Mouse (Mus musculus): Measurements from ENCODE around the gene Foxn3. TPM values are rescaled to one million over a fixed set of nuclear protein-coding genes. Genes with fewer than 3 reads are reported as not detected.
A peak's percentile ranks its signal among the peaks of the same experiment; 100 is the strongest.

The Foxn3 gene
- total RNA-seq, 4 experiments from 2014 or later = 49.1 to 69.4 (median 57.0) TPM

DNA sequence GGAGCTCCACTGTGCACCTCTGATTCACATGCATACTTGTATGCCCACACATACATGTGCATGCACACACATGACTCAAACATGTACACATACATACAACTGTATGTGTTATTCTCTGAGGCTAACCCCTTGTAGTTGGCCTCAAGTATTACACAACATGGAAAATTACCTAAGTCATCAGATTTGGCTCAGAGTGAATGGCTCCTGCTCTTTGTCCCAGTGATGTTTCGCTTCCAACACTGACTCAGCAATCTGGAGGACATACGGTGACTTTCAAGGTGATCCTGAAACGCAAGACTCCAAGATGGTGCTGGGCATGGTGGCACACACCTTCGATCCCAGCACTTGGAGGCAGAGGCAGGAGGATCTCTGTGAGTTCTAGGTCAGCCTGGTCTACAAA lies 375.7 kb downstream of the Foxn3 start:
- DNase-seq (ENCODE audit: low spot score in 2 of 2) = no peak

DNA sequence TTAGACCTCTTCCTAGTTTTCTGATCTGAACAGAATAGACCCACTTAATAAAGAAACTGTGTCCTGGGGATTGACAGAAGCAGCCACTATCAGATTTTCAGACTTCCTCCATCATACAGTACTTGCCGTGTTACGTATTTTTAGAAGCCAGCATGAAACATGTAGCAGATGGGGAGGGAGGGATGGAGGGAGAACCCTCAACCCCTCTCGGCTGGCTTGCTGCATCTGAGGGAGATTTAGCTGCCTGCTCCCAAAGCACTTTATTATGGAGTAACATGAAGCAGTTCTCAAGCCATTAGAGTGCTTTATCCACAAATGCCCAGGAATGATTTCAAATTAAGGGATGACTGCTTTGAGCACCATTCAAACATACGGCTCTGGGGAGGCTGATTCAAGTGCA lies 377.1 kb downstream of the Foxn3 start:
- DNase-seq (ENCODE audit: low spot score in 2 of 2) = no peak

DNA sequence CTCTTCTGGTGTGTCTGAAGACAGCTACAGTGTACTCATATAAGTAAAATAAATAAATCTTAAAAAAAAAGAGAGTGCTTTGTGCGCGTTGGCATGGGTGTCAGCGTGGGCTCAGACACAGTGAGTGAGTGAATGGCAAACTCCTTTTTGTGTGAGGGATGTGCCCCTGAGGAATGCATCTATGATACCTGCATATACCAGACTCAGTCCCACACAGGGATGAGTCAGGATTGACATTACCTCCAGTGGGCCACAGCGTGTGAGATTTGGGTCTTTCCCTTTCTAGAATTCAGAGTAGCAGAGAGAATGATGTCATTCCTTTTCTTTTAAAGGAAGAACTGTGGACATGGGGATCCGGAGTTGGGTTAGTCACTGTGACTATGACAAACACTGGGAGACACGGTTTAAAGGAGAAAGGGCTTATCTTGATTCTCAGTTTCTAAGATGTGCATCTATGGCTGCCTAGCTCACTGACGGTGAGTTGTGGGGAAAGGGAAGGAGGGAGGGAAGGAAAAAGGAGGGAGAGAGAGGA lies 380.1 kb downstream of the Foxn3 start:
- DNase-seq (ENCODE audit: low spot score in 2 of 2) = no peak

DNA sequence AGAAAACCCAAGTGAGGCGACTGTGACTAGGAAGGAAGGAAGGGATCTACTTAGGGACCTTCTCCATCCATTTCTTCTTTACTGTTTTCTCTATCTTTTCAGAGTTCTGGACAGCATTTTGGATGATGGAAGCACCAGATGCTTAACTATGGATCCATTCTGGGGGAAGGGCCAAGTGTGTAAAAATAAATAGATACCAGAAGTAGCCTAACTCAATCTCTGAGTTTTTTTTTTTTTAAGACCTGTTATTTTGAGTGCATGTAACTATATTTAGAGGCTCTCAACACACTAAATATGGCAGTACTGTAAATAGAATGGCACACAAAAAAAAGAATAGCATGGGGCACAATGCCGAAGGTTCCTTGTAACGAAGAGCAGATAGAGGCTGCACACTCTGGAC lies 381.0 kb downstream of the Foxn3 start:
- DNase-seq (ENCODE audit: low spot score in 2 of 2) = no peak

DNA sequence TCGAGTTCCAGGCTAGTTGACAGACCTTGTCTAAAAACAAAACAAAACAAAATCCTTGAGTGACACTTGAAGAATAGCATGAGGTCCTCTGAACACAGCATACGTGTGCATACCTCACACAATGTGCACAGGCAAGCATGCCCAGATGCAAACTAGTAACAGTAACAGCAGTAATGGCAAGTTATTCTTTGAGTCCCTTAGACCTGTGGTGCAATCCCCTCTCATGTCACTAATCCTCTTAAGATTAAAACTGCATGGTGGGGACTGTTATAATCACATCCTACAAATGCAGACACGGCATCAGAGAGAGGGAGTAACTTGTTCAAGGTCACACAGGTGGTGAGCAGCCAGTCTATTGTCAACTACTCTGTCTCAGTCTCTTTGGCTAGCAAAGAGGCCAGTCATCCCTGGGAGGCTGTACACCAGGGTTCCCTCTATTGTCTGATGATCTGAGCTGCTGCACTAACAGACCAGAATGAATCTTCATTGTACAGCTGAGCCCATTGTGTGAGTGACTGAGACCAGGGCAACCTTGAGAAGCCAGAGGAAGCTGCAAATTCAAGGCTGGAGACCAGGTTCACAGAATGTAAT lies 383.1 kb downstream of the Foxn3 start:
- no peak for DNase-seq (ENCODE audit: low spot score in 2 of 2)

DNA sequence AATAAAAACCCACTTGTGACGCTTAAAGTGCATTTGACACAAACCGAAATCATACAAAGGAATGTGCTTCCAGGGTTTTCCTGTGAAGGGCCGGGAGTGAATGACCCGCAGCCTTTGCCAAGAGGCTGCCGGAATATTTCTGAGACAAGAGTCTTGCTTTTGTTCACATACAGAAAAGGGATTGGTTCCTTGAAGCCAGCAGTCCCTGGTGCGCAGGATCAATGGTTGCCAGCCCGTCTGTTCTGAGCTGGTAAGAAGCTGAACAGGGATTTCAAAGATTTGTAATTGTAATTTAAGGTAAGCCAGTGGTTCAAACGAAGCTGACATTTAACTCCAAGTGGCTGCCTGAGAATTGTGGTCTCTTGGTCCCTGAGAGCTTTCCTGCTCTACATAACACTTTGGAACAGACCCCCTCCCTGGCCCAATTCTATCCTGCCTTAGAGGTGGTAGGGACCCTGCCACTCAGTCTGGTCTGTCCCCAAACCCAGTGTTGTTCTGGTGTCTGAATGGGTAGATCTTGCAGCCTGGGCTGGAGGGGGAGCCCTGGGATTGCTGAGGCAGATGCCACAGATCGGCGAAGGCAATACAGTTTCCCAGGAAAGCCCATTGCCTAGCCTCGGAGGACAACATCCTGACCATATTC lies 388.3 kb downstream of the Foxn3 start:
- DNase-seq (ENCODE audit: low spot score in 2 of 2) = no peak

DNA sequence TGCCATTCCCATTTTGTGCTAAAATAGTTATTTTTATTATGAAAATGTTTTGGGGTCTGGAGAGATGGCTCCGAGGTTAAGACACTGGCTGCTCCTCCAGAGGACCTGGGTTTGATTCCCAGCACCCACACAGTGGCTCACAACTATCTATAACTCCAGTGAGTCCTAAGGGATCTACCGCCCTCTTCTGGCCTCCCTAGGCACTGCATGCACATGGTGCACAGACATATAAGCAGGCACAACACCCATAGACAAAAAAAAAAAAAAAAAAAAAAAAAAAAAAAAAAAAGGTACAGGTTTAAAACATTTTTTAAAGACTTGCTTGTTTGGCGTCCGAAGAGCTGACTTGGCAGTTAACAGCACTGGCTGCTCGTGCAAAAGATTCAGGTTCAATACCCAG lies 391.2 kb downstream of the Foxn3 start:
- DNase-seq (ENCODE audit: low spot score in 2 of 2) = no peak

DNA sequence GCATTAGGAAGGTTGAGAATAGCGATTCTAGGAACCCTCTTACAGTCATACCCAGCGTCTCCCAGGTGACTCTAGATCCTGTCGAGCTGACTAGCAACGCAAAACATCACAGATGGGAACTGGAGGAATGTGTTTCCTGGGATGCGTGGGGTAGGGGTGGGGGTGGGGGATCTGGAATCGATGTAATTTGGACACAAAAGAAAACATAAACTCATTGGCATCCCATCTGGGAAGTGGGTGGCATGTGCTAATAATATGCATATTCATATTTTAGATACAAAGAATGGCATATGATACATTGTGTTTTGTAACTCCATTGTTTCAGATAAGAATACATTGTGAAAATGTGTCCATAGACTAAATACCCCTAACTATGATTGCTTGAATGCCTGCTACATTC lies 393.5 kb downstream of the Foxn3 start:
- DNase-seq (ENCODE audit: low spot score in 2 of 2) = peak; percentile 39 to 51

DNA sequence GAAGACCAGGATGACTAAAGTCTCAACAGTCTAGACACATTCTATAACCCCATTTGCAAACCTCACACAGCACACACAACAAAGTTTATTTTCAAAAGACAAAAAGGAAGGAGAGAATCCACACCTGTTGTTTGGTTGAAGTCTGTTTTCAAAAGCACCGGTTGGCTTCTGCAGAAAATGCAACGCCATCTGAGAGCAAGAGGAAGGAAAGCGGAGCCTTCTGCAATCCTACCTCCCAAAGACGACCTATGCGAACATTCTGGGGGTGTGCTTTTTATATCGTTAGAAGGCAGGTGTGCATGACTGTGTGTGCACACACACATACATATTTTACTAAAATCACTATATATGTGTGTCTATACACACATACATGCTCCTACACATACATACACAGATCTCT lies 397.3 kb downstream of the Foxn3 start:
- DNase-seq (ENCODE audit: low spot score in 2 of 2) = no peak

DNA sequence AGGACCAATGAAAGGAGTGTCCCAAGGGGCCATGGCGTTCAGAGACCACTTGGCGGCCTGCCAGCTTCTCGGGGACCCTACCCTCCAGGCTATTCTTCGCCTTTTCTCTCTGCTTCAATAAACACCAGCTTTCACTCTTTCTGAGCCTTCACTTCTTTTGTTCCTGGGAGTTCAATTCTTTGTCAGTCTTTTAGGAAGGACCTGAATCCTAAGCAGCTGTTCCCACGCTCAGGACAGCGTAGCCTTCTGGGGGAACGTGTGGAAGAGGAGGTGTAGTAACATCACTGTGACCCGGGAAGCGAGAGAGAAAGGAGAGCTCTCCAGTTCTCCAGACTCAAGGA lies 400.1 kb downstream of the Foxn3 start:
- no peak for DNase-seq (ENCODE audit: low spot score in 2 of 2)

DNA sequence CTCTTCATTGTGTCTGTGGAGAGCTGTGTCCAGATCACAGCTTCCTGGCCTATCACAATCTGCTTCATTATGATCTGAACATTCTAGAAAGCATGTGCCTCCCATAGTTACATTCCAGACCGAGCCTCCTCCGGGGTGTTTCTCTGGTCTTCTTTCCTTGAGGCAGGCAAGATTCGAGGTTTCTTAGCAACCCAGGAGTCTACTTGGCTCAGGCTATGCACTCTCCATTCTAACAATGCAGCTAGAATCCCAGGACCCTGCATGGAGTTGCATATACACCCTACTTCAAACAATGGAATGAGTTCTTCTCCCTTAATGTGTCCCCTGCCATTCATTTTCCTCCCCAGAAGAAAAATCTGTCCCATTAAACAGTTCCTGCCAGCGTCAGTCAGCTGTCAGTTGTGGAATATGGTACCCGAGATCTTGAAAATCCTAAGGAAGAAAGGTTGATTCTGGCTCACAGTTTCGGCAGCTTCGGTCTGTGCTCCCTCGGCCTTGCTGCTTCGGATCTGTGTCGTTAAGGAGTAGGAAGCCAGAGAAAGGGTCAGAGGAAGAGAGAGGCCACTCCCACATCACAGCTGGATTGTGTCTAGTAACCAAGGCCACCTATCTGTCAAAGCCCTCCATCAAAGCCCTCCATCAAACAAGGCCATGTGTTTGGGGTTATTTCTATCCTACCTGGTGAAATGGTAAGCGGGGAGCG lies 400.6 kb downstream of the Foxn3 start:
- no peak for DNase-seq (ENCODE audit: low spot score in 2 of 2)

DNA sequence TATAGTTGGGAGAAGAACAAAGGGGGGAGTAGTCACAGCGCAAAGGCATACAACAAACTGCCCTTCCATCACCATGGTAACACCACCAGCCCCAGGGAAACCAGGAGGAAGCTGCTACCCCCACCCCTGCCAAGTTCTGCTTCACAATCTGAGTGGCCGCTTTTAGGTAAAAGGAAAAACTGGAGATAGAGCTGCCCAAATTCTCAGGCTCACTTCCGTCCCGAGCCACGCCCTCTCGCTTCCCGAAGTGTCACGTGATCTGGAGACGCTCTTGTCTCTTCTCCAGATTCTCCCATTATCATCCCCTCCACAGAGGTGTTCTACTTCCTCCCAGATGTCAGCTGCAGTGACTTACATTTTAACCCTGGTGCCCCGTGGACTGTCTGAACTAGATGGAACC lies 401.2 kb downstream of the Foxn3 start:
- DNase-seq (ENCODE audit: low spot score in 2 of 2) = peak in 1 of 2 experiments; percentile 19

DNA sequence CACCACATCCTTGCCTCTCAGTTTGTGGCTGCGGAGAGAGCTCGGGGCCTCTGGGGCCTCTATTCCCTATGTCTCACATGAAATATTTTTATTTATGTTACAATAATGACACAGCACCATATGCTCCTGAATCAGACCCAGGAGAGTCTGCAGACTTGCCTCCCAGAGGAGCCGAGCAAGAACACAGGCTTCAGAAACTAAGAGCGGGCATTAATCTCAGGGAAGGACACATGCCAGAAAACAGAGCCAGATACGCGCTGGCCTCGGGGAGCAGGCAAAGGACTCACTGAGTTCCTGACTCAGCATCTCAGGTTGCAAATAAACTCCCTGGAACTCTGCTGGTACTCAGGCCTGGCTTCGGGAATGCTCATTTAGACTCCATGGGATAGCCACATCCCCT lies 403.3 kb downstream of the Foxn3 start:
- no peak for DNase-seq (ENCODE audit: low spot score in 2 of 2)

DNA sequence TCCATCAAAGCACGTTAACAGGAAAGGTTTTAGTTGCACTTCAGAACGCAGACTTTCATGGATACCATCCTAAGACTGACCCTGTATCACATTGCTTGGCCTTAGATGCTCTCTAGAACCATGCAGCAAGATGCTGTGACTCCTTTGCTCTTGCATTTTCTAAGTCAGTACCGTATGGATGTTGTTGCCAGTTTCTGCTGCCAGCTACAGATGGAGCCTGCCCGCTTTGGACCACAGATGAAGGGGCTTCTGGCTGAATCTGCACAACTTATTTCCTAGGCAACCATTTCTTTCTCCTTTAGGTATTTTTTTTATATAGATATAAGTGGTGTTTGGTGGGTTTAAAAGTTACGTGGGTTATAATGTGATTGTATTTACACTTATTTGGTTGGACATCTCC lies 407.5 kb downstream of the Foxn3 start:
- no peak for DNase-seq (ENCODE audit: low spot score in 2 of 2)

DNA sequence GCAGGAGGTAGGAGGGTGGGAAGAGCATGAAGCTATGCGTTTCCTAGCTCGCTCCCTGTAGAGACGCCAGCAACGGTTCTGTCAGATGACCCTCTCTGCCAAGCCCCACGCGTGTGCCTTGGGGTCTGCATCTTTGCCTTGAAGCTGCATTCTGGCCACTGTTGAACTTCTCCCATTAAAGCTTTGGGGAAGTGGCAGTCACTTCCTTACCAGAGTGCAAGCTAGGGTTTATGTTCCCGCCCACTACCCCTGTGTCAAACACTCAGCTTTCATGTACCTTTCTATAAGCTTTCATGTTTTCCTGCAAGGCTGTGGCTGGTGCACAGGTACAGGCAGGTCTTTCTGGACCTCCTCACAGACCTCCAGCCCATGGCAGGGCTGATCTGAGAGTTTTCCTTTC lies 409.2 kb downstream of the Foxn3 start:
- no peak for DNase-seq (ENCODE audit: low spot score in 2 of 2)

DNA sequence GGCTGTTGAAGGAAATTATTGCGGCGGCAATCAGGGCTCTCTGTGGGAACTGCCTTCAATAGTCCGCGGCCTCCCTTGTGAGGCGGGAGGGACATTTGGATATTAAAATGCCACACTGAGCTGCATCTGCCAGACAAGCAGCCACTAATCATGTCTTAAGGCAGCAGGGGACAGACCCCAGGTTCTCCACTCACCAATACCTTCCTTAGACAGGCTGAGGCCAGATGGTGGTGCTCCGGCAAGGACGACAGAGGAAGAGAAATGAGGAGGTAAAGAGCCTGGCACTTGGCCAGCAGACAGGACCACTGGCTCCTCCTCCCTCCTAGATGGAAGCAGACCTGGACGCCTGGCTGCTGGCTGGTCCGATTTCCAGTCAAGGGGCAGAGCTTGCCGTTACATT lies 409.7 kb downstream of the Foxn3 start:
- DNase-seq (ENCODE audit: low spot score in 2 of 2) = no peak

DNA sequence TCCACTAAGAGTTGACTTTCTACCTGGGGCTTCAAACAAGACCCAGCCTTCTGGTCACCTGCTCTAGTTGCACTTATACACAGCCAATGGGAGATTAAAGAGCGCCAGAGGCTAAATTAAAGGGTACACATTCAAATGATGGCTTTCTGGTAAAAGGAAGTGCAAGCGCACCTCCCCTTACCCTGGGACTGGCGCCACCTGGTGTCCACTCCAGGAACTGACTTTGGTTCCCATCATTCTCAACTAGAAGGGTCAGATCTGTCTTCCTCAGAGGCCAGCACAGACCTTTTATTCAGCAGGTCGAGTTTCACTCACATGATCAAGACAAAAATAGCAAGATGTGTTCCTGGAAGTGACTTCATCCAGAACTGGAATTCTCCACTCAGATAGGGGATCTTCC lies 413.3 kb downstream of the Foxn3 start:
- peak in 1 of 2 experiments; percentile 48 for DNase-seq (ENCODE audit: low spot score in 2 of 2)

DNA sequence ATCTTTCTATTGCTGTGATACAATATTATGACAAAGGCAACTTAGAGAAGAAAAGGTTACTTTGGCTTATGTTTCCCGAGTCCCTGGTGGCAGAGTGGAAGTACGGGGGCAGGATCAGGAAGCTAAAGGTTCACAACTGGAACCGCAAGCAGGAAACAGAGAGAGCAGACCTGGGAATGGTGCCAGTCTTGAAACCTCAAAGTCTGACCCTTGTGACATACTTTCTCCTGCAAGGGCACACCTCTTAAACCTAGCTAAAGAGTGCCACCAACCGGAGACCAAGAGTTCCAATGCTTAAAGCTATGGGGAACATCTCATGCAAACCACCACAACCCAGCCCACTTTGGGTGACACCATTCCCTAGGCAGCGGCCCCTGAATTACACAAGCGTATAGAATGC lies 414.2 kb downstream of the Foxn3 start:
- no peak for DNase-seq (ENCODE audit: low spot score in 2 of 2)
